Mouse (Mus musculus) T-helper 1 cell (primary cell): ENCODE data around the gene Bpgm.

ENCODE experiments used
- in situ Hi-C: fragments of 300-600 bp; cut with MboI, MseI; formaldehyde crosslinking; loops from one replicate; pipeline ENCODE4 v1.15.1; 2025; ENCODE audit warnings: high pct_unique_total_duplicates

The Bpgm gene

GRCm38 (mm10) chr6:34526389-34526788, 50.4 kb downstream of the Bpgm start:
- in situ Hi-C loops: no loop called here

GRCm38 (mm10) chr6:34528131-34528530, 52.1 kb downstream of the Bpgm start:
- in situ Hi-C loops: no loop called here

GRCm38 (mm10) chr6:34529992-34530391, 54.0 kb downstream of the Bpgm start:
- in situ Hi-C loops: no loop called here

GRCm38 (mm10) chr6:34533055-34533454, 57.0 kb downstream of the Bpgm start:
- in situ Hi-C loops: no loop called here

- in situ Hi-C loops: no loop called here
These were observed 57.9 kb downstream of the Bpgm start for GRCm38 (mm10) chr6:34533896-34534295.

- in situ Hi-C loops: no loop called here
These were observed 66.9 kb downstream of the Bpgm start for GRCm38 (mm10) chr6:34542866-34543265.

- in situ Hi-C loops: no loop called here
These were observed 67.5 kb downstream of the Bpgm start for GRCm38 (mm10) chr6:34543303-34544206.

GRCm38 (mm10) chr6:34544207-34544602, 68.2 kb downstream of the Bpgm start:
- in situ Hi-C loops: no loop called here

GRCm38 (mm10) chr6:34545286-34545685, 69.3 kb downstream of the Bpgm start:
- in situ Hi-C loops: no loop called here

- in situ Hi-C loops: no loop called here
These were observed 72.5 kb downstream of the Bpgm start for GRCm38 (mm10) chr6:34548406-34548990.

- in situ Hi-C loops: no loop called here
These were observed 73.0 kb downstream of the Bpgm start for GRCm38 (mm10) chr6:34549017-34549416.

- in situ Hi-C loops: no loop called here
These were observed 76.6 kb downstream of the Bpgm start for GRCm38 (mm10) chr6:34552489-34553157.

GRCm38 (mm10) chr6:34554291-34554997, 78.4 kb downstream of the Bpgm start:
- in situ Hi-C loops: no loop called here
